Mouse (Mus musculus) lung, postnatal 0 days (tissue): ENCODE results near the gene Ffar3.

Experiments used
- CTCF ChIP-seq: IDR thresholded peaks from 2 replicates; pipeline ENCODE4 v1.5.1; 2016; ENCODE audit warnings: antibody characterized with exemption, mild to moderate bottlenecking
- EP300 ChIP-seq: IDR thresholded peaks from 2 replicates; pipeline ENCODE4 v1.6.1; 2016; ENCODE audit warnings: antibody characterized with exemption, mild to moderate bottlenecking, control low read depth

DNA sequence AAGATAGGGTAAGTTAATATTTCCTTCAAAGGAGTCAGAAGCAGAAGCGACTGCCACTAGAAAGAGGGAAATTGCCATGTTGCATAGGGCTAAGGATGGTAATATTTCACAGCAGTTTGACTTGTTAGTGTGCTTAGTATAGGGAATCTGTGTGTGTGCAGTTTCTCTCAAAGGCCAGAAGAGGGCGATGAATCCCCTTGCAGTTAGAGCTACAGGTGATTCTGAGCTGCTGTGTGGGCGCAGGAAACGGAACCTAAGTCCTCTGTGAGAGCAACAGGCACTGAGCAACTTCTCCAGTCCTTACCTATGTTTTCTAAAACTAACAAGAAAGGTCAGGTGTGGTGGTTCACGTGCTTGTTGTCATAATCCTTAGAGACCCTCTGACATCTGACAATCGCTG lies 45.7 kb downstream of the Ffar3 start:
- TF ChIP-seq CTCF: peak; percentile 39
- TF ChIP-seq EP300: no peak
